Mouse (Mus musculus) kidney, postnatal 0 days (tissue): ENCODE measurements at regions not wholly inside any gene's neighbourhood (a gene's known extent, or its start where the extent isn't known, plus 50 kb on each side); places are given as distances from the start of the nearest gene placed in this dataset.

Experiments
- ATAC-seq: fragments of 200-750 bp; cut with Nextera tagmentation; replicated peaks from 2 replicates; pipeline ENCODE4 v1.8.0; 2017; ENCODE audit warnings: low read depth, moderate number of reproducible peaks, moderate TSS enrichment, moderate library complexity; ENCODE audit not compliant: low FRiP score
- DNase-seq: peaks from one replicate; pipeline ENCODE4 v3.0.0-alpha.2; 2016; ENCODE audit warnings: low spot score
- H3K27ac ChIP-seq: fragments of 300-500 bp; sonication (generic); 2 replicates; pipeline ENCODE4 v1.5.1; 2014; ENCODE audit warnings: mild to moderate bottlenecking
- H3K27me3 ChIP-seq: fragments of 300-500 bp; sonication (generic); 2 replicates; pipeline ENCODE4 v1.6.1; 2014; ENCODE audit warnings: low read length, mixed read lengths; ENCODE audit not compliant: insufficient read depth
- H3K36me3 ChIP-seq: fragments of 300-500 bp; sonication (generic); 2 replicates; pipeline ENCODE4 v1.6.1; 2014; ENCODE audit warnings: low read length, mixed read lengths; ENCODE audit not compliant: insufficient read depth
- H3K4me1 ChIP-seq: fragments of 300-500 bp; sonication (generic); replicated peaks from 2 replicates; pipeline ENCODE4 v1.6.1; 2014; ENCODE audit warnings: antibody characterized with exemption, low read length, mixed read lengths; ENCODE audit not compliant: insufficient read depth
- H3K4me2 ChIP-seq: fragments of 300-500 bp; sonication (generic); 2 replicates; pipeline ENCODE4 v1.6.1; 2014; ENCODE audit warnings: mild to moderate bottlenecking, low read length, moderate library complexity, mixed read lengths
- H3K4me3 ChIP-seq: fragments of 300-500 bp; sonication (generic); replicated peaks from 2 replicates; pipeline ENCODE4 v1.5.1; 2014; ENCODE audit warnings: low read depth, low read length
- H3K9ac ChIP-seq: fragments of 300-500 bp; sonication (generic); 2 replicates; pipeline ENCODE4 v1.6.1; 2014; ENCODE audit warnings: low read depth, low read length
- H3K9me3 ChIP-seq: fragments of 300-500 bp; sonication (generic); replicated peaks from 2 replicates; pipeline ENCODE4 v1.6.1; 2016; ENCODE audit warnings: low read length, inconsistent platforms, mixed read lengths
- CTCF ChIP-seq: IDR thresholded peaks from 2 replicates; pipeline ENCODE4 v1.5.1; 2016; ENCODE audit warnings: antibody characterized with exemption, low read depth, mild to moderate bottlenecking, moderate library complexity
- WGBS: fragments of 180-500 bp; shearing (Covaris S2); extraction: QIAGEN DNeasy Blood & Tissue Kit; methylation state at CpG from one replicate; pipeline ENCODE4 v1.1.7; 2014; 5-methylcytosine and 5-hydroxymethylcytosine counted together

GRCm38 (mm10) chr1:35941642-35942077 lies 126.5 kb upstream of the Hs6st1 start:
- Histone ChIP-seq H3K27me3 (no peaks in the 10 kb centered on the region), H3K4me1 (no peaks in the 10 kb centered on the region), H3K4me3 (no peak overlapping the region), H3K27ac (no peak overlapping the region), H3K36me3 (no peaks in the 10 kb centered on the region), H3K4me2 (no peak overlapping the region), H3K9ac (no peak overlapping the region), H3K9me3 (no peaks in the 10 kb centered on the region)
- DNase-seq (peak; percentile 38), ATAC-seq (no peak; the same call in 1 of the 2 replicates)
- 27% methylated on average over 8 of the region's 8 CpGs for WGBS
- no peak for TF ChIP-seq CTCF

- Histone ChIP-seq H3K4me3 (no peak overlapping the region), H3K36me3 (no peaks in the 10 kb centered on the region), H3K27ac (no peak overlapping the region), H3K9ac (no peak overlapping the region), H3K4me2 (no peak overlapping the region), H3K9me3 (no peaks in the 10 kb centered on the region), H3K4me1 (no peaks in the 10 kb centered on the region), H3K27me3 (no peaks in the 10 kb centered on the region)
- no peak for TF ChIP-seq CTCF
- DNase-seq (no peak), ATAC-seq (no peak)
- 57% methylated on average over 7 of the region's 7 CpGs for WGBS
Observed at GRCm38 (mm10) chr1:35942222-35942621, 126.0 kb upstream of the Hs6st1 start.

DNA sequence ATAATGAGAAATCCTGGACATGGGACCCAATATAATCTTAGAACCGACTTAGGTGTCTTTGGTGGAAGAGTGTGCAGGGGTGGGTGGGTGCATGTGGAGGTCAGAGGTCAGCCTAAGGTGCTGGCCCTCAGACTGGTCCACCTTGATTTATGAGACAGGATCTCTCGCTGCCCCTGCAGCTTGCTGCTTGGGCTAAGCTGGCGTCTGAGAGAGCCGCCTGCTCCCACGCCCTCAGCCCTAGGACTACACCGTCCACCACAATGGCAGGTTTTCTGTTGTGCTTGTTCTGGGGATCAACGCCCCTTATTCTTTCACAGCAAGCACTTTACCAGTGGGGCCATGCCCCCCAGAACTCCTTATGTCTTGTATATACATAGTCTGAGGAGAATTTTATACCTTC lies 124.4 kb upstream of the Hs6st1 start:
- H3K4me3 ChIP-seq: no peak overlapping the region
- ATAC-seq (peak; percentile 46; the same call in 1 of the 2 replicates), DNase-seq (no peak)
- no peaks in the 10 kb centered on the region for H3K36me3 ChIP-seq
- no peaks in the 10 kb centered on the region for H3K4me1 ChIP-seq
- H3K9ac ChIP-seq: no peak overlapping the region
- 37% methylated on average over 7 of the region's 7 CpGs for WGBS
- H3K4me2 ChIP-seq: no peak overlapping the region
- no peaks in the 10 kb centered on the region for H3K27me3 ChIP-seq
- no peak for TF ChIP-seq CTCF
- no peak overlapping the region for H3K27ac ChIP-seq
- H3K9me3 ChIP-seq: no peaks in the 10 kb centered on the region

GRCm38 (mm10) chr1:35944376-35944775 lies 123.8 kb upstream of the Hs6st1 start:
- no peak overlapping the region for H3K4me3 ChIP-seq
- no peaks in the 10 kb centered on the region for H3K36me3 ChIP-seq
- TF ChIP-seq CTCF: no peak
- no peak for ATAC-seq
- DNase-seq: no peak
- no peaks in the 10 kb centered on the region for H3K4me1 ChIP-seq
- no peaks in the 10 kb centered on the region for H3K27me3 ChIP-seq
- no peak overlapping the region for H3K9ac ChIP-seq
- WGBS: 67% methylated on average over 5 of the region's 5 CpGs
- H3K27ac ChIP-seq: no peak overlapping the region
- no peak overlapping the region for H3K4me2 ChIP-seq
- no peaks in the 10 kb centered on the region for H3K9me3 ChIP-seq

DNA sequence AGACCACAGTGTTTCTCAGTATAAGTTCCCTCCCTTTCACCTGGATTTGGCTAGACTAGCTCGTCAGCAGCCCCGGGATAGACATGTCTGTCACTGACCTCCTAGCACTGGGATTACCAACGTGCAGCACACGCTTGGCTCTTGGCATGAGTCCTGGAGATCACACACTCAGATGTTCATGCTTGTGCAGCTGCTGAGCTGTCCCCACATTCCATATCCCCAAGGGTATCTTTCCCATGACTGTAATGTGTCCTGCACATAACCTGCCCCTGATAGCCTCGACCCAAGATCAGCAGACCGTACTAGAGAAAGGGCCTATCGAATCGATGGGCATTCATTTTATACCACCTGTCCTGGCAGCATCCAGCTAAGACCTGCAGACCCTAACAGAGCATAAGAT lies 123.4 kb upstream of the Hs6st1 start:
- H3K4me3 ChIP-seq: no peak overlapping the region
- no peak for TF ChIP-seq CTCF
- no peaks in the 10 kb centered on the region for H3K36me3 ChIP-seq
- H3K27ac ChIP-seq: no peak overlapping the region
- H3K9ac ChIP-seq: no peak overlapping the region
- H3K4me1 ChIP-seq: no peaks in the 10 kb centered on the region
- DNase-seq (no peak), ATAC-seq (no peak)
- no peaks in the 10 kb centered on the region for H3K27me3 ChIP-seq
- H3K4me2 ChIP-seq: no peak overlapping the region
- 85% methylated on average over 8 of the region's 8 CpGs for WGBS
- no peaks in the 10 kb centered on the region for H3K9me3 ChIP-seq

- Histone ChIP-seq H3K9ac (no peak overlapping the region), H3K4me3 (no peak overlapping the region), H3K27ac (no peak overlapping the region), H3K4me1 (no peaks in the 10 kb centered on the region), H3K4me2 (no peak overlapping the region), H3K27me3 (no peaks in the 10 kb centered on the region), H3K36me3 (no peaks in the 10 kb centered on the region), H3K9me3 (no peaks in the 10 kb centered on the region)
- TF ChIP-seq CTCF: no peak
- 79% methylated on average over 4 of the region's 4 CpGs for WGBS
- ATAC-seq (no peak), DNase-seq (no peak)
Observed at GRCm38 (mm10) chr1:35945596-35945995, 122.6 kb upstream of the Hs6st1 start.

DNA sequence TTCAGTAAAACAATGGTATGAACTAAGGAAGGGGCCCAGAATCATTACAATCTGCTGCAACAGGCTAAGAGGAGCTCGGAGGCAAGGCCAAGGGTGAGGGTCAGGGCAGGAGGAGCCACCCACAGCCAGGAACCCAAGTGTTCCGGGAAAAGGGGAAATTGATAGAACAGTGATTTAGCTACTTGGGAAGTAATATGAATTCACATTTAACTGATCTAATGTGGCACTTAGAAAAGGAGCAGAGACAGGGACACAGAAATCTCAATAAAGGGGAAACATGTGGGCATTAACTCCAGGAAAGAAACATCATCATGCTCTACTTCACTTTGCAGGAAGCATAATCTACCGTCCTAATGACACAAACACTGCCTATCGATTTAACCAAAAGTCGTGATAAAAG lies 120.1 kb upstream of the Hs6st1 start:
- H3K4me3 ChIP-seq: no peak overlapping the region
- no peak for TF ChIP-seq CTCF
- no peaks in the 10 kb centered on the region for H3K36me3 ChIP-seq
- no peak overlapping the region for H3K9ac ChIP-seq
- H3K9me3 ChIP-seq: no peaks in the 10 kb centered on the region
- H3K4me2 ChIP-seq: no peak overlapping the region
- no peaks in the 10 kb centered on the region for H3K4me1 ChIP-seq
- 65% methylated on average over 5 of the region's 5 CpGs for WGBS
- no peak for ATAC-seq
- DNase-seq: no peak
- no peaks in the 10 kb centered on the region for H3K27me3 ChIP-seq
- no peak overlapping the region for H3K27ac ChIP-seq
